Mouse (Mus musculus): ENCODE results near the gene Smg9.

Gene Smg9

DNA sequence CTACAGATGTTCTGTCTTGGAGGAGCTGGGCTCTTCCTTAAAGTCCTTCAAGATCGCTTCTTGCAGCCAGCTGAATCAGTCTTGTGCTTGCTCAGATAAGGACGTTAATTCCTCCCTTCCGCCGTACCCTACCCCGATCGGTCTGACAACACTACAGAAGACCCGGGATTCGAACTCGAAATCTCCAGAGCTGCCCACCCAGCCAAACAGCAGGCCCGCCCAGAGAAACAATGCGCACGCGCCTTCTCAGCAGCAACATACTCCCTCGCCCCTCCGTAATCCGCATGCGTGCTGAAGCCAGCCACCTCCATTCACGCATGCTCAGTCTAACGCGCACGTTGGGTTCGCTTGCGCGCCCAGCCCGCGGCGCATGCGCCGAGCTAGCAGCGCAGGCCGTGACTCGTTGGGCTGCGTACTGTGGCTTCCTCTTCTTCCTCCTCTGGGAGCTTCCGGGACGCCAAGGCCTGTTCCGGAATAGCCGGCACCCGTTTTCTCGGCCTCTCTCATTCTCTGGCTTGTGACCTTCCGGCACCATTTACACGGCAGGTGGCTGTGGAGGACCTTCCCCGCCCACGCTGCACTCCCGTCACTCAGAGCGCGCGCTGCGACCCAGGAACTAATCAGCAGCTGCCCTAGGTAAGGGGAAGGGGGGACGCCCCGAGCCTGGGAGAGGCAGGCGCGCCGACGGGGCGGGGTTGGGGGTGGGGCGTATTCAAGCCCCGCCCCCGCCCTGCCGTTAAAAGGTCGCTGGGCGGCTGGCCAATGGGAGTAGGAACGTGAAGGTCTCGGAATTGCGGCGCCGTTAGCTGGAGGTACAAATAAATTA lies at the start of gene Smg9:
Smg9 (plus strand) TSS at position 364 of the 826 bp plus-strand sequence.
- peak; percentile 96 to 98 for DNase-seq

DNA sequence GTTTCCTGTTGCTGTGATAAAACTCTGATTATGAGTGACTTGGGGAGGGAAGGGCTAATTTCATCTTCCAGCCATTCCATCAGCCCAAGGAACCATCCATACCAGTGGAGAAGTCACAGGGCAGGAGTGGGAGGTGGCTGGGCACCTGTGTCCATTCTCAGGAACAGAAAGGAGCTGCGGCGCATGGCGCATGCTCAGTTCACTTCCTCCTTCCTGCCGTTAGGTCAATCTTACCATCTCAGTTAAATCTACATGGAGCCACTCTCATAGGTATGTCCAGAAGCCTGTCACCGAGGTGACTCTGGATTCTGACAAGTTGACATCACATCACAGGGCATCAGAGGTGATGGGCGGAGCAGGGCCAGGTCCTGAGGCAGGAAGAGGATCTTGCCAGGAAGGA lies 43.8 kb upstream of the Smg9 start:
- no peak for DNase-seq

DNA sequence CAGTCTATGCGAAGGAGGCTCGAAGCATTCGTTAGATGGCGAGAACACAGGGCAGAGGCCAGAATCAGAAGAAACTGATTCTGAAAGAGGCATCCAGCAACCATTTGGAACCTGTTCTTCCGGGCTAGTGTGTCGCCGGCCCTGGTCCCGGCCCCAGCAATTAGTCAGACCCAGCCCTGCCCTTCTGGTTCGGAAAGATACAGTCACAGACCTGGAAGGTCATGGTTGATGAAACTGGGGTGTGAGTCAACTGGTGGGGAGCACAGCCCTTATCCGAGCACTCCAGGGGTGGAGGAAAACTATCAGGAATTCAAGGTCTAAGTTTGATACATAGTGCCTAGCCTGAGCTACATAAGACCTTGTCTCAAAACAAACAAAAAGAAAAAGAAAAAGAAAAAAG lies 43.3 kb upstream of the Smg9 start:
- no peak for DNase-seq

DNA sequence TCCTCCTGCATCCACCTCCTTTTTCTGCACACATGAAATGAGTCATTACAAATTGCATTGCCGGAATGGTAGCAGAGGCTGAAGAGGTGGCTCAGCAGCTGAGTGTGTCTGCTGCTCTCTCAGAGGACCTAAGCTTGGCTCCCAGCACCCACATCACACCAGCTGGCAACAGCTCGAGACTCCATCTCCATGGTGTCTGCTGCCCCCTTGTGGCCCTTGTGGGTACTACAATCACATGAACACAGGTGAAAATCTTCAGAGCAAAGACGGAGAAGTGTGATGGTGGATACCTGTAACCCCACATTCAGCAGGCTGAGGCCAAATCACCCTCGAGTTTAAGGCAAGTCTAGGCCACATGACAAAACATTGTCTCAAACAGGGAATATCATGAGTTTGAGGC lies 41.5 kb upstream of the Smg9 start:
- DNase-seq, result no peak

DNA sequence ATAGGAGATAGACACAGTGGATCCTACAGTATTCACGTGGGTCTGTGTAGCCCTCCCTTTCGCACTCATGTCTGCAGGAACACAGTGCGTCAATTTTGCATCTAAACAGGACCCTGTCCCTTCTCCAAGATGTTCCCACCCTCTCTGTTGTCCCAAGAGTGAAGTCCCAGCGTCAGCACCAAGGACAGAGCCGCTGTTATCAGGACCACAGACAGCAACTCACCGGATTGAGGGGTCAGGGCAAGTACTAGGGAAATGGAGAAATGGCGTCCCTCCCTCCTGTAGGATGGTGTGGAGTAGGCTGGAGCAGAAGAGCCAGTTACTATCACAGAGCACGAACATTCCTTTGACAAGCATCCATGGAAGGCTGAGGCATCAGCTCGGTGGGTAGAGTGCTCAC lies 40.1 kb upstream of the Smg9 start:
- no peak for DNase-seq

DNA sequence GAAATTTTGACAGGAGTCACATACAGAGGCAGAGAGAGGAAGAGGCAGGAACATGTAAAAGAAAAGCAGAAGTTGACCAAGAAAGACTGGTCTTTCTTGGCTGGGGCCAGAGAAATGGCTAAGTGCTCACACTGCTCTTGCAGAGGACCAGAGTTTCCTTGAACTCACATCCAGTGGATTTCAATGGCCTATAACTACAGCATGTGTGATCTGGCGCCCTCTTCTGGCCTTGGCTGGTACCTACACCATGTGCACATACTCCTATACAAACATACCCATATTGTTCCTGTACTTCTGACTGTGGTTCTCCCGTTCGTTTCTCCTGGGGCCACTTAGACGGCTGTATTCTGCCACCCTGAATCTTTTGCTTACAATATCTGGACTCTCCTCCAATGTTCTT lies 38.4 kb upstream of the Smg9 start:
- DNase-seq, result no peak

DNA sequence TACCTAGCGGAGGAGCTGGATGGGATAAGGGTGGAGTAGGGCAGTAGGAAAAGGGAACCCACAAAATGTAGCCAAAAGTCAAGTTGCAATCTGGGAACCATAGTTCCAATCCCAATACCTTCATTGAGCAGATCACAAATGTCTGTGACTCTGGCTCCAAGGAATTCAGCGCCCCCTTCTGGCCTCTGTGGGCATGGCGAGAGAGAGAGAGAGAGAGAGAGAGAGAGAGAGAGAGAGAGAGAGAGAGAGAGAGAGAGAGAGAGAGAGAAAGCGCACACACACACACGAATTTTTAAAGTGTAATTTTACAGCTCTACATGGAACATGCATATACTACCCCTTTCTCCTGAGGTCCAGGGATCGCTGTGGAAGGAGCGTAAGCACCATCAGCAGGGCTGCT lies 36.2 kb upstream of the Smg9 start:
- peak in 1 of 2 experiments; percentile 48 for DNase-seq

DNA sequence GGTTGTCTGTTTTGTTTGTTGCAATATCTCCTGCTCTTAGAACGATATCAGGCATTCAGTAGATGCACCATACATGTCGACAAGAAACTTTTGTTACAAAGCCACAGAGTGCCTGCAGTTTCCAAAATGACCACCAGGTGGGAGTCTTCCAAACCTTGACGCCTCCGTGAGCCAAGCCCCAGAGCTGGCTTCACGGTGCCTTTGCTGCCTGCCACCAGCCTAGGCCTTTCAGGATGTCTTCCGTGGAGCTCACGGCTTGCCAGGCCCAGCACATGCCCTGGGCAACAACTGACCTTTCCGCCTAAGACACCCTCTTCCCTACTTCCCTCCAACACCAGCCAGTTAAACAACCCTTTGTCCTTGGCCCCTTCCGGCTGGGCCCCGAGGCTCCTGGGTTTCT lies 34.6 kb upstream of the Smg9 start:
- peak; percentile 88 to 92 for DNase-seq

DNA sequence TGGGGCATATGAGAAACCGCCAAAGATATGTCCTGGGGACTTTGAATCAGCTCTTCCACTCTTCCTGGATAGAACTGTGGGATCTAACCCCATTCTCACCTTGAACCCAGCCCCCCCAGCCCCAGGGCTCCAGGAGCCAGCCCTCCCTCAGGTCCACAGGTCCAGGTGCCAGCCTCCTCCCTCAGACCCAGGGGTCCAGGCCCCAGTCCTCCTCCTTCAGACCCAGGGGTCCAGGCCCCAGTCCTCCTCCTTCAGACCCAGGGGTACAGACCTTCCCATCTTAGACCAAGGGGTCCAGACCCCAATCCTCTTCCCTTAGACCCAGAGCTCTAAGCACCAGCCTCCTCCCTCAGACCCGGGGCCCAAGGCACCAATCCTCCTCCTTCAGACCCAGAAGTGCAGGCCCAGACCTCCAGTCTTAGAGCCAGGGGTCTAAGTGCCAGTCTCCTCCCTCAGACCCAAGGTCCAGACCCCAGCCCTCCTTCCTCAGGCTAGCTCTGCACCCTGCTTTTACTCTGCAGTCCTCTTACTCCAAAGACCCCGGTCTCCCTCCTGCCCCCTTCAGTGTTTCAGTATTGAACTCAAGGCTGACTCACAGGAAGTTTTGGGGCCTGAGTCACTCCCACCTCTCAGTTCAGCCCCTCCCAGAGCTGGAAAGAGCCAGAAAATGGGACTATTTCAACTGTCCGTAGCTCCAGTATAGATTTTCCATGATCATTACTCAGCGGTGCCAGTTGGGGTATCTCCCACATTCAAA lies 34.0 kb upstream of the Smg9 start:
- no peak for DNase-seq

DNA sequence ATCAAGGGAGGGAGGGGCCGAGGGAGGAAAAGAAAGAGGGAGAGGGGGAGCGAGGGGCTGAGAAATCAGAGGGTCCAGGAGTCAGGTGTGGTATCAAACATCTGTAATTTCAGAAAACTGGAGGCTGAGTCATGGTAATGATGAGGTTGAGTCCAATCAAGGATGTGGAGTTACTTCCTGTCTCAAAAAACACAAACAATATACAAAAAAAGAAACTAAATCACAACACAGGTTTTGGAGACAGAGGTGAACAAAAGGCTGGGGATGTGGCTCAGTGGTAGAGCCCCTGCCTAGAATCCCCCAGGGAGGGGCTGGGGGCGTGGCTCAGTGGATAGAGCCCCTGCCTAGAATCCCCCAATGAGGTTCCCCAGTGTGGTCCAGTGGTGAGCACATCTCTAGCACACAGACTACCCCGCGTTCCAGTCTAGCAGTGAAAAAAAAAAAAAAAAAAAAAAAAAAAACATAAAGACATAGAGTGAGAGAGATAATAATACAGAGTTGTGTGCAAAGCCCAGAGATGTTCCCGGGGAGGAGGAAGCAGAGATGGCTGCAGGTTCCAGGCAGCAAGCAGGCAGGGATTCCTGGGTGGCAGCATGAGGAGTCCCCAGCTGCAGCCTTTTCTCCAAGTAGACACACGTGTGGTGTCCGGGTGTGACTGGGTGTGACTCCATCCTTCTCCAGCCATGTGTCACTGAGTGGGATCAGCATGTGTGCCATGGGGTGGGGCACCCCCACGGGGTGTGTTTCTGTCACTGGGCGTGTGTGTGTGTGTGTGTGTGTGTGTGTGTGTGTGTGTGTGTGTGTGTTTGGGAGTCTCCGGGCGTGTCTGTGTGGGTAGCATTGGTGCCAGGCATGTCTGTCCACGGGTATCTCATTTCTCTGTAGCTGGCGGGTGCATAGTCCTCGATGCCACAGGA lies 32.4 kb upstream of the Smg9 start:
- no peak for DNase-seq

DNA sequence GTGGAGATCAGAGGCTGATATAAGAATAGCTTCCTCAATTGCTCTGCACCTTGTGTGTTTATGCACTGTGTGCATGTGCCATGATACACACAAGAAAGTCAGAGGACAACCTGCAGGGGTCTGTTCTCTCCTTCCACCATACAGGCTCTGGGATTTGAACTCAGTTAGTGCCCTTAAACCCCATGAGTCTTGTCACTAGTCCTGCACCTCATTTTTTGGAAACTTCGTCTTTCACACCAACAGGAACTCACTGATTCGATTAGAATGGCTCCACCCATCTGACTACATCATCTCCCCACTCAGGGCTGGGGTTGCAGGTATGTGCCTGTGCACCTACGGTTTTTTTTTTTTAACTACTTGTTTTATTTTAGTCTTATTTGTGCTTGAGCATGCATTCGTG lies 31.2 kb upstream of the Smg9 start:
- DNase-seq, result no peak

DNA sequence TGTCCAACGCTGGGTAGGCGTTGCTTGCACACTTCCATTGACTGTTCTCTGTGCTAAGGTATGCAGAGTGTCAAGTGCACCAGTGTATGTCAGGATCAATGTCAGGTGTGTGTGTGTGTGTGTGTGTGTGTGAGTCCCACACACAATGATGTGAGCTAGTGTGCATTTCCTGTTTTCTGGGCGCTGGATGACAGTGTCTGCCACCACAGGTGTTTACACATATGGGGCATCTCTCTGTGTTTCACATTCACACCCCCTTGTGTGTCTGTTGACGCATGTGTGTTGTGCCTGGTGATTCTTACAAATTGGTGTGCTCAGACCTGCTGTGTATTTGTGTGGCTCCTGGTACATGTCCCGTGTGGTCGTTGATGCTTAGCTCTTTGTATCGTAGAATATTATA lies 30.5 kb upstream of the Smg9 start:
- DNase-seq, result no peak

DNA sequence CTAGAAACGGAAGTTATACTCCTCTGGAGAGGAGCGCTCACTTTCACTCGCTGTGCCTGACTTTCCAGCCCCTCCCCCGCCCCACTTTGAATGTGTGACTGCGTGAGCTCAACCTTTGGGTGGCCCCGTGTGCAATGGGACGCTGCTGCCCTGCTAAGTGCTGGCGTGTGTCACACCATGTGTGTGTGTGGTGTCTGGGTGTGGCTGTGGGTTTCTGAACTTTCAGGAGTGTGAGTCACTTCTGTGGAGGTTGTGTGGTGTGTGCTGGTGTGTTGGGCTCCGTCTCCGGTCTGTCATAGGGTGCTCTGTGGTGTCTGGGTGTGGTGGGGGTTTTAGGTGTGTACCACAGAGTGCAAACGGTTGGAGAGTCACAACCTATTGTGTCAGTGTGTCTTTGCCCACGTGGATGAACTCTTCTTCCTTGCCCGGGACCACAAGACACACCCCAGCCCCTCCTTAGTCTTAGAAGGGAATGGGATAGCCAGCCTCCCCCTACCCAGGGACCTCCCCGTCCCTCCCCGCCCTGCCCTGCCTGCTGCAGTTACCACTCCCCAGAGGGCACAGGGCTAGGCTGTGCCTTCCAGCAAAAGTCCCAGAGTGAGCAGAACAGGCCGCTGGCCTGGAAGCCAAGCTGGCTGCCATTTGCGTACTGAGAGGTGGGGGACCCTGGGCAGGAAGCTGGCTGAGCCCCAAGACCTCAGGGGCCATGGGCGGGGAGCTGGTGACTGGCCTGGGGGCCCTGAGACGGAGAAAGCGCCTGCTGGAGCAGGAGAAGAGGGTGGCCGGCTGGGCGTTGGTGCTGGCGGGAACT lies 29.5 kb upstream of the Smg9 start, which contains the start of gene Kcnn4:
Kcnn4 (plus strand) TSS at position 533 of the 811 bp plus-strand sequence.
- no peak for DNase-seq

DNA sequence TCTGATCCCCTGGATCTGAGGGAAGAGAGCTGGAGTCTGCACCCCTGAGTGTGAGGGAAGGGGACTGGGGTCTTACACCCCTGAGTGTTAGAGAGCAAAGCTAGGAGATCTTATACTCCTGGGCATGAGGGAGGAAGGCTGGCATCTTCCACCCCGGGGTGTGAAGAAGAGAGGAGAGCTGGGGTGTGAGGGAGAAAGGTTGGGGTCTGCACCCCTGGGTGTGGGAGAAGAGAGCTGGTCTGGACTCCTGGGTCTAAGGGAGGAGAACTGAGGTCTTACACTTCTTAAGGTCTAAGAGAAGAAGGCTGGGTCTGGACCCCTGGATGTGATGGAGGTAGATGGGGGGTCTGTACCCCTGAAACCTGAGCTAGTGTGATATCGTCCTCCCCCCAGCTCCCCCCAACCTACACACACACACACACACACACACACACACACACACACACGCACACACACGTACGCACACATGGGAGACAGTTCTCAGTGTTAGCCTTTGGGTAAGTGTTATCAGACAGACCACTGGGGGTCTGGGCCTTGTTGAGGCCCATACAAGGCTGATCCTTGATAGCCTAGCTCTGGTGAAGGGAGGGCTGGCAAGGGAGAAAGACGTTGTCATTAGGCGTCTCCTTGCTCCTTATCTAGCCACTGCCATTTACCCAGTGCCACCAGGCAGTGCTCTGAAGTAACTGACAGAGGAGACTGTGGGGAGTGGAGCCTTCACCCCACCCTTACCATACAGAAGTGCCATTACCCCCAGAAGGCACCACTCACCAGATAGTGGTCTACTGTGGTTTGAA lies 28.2 kb upstream of the Smg9 start:
- DNase-seq, result no peak

DNA sequence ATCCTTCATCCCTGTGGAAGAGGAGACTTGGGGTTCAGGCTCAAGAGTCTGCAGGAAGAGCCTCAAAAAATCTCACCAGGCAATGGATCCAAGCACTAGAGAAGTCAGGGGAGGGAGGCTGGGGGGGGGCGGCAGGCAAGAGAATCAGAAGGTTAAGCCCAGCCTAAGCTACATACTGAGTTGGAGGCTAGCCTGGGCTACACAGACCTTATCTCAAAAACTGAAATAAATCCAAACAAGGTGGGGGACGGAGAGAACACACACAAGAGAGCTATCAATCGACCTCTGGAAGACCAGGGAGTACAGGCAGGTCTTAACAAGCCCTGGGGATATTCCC lies 27.6 kb upstream of the Smg9 start:
- DNase-seq, result no peak

DNA sequence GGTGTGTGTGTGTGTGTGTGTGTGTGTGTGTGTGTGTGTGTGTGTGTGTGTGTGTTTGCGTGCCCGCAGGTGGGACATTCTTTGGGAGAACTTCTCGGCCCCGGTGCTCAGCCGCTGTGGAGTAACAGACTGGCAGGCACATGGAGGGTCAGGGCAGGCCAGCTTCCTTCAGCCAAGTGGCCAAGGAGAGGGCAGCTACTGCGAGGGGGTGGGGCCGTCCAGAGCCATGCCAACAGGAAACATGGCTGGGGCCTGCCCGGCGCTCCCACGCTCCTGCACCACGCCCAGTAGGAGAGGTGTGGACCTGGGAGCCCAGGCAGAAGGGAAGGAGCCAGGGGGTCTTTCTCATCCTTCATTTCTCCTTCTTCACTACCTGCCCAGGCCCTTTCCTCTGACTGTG lies 27.1 kb upstream of the Smg9 start:
- no peak for DNase-seq

DNA sequence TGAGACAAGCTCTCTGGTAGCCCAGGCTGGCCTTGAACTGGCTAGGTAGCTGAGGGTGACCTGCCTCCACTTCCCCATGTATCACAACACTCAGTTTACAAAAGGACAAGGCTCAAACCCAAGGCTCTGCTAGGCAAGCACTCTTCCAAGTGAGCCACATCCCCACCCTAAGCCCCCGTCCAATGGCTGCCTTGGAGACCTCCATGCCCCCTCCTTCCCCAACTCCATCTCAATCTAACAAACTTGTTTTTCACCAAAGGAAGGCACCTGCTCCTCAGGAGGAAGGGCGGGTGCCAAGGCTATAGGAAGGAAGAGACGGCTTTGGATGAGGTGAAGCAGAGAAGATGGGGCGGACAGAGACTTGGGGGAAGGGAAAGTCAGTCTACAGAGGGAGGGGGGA lies 26.6 kb upstream of the Smg9 start:
- no peak for DNase-seq

DNA sequence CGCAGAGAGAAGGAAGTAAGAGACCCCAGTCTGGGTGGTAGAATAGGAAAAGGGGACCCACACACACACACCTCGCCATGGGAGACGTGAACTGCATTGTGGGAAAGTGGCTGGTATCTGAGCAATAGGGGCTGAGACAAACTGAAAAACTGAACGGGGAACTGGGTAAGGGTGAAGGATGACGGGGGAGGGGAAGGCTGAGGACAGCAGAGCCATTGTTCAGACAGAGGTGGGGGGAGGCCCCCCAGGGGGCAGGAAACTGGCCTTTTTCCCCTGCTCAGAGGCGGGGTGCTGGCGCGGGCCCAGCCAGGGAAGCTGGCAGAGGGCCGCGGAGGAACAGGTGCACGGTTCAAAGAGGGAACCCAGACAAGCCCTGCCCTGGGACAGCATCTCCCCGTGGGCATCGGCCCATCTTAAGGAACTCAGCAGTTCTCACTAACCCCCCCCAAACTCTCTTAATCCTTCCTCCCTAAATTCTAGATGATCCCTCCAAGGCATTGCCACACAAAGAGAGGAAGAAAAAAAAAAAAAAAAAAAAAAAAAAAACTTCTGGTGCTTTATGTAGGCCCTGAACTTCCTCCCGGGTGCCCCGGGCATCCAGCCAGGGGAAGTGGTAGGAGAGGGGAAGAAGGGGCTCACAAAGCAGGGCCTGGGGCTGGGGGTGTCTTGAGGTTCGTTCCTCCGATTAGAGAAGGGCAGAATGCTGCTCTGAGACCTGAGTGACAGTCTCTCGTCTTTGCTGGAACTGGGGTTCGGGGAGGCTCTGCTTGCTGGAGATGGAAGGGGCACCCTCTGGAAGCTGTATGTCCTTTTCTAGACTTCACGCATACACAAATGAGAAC lies 25.7 kb upstream of the Smg9 start:
- DNase-seq, result peak; percentile 60 to 75

DNA sequence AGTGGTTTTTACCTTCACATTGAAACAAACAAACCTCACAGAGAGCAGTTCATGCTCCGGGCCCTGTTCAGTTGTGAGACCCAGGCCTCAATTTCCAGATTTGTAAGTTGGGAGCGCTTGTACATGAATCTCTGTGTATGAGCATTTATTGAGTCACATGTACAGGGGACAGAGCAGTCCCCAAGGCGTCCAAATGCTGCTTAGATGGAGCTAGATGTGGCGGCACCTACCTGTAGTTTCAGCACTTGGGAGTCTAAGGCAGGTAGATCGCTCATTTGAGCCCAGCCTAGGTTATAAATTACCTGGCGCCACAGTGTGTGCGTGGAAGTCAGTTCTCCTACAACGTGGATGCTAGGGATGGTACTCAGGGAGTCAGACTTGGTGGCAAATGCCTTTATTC lies 23.0 kb upstream of the Smg9 start:
- no peak for DNase-seq

DNA sequence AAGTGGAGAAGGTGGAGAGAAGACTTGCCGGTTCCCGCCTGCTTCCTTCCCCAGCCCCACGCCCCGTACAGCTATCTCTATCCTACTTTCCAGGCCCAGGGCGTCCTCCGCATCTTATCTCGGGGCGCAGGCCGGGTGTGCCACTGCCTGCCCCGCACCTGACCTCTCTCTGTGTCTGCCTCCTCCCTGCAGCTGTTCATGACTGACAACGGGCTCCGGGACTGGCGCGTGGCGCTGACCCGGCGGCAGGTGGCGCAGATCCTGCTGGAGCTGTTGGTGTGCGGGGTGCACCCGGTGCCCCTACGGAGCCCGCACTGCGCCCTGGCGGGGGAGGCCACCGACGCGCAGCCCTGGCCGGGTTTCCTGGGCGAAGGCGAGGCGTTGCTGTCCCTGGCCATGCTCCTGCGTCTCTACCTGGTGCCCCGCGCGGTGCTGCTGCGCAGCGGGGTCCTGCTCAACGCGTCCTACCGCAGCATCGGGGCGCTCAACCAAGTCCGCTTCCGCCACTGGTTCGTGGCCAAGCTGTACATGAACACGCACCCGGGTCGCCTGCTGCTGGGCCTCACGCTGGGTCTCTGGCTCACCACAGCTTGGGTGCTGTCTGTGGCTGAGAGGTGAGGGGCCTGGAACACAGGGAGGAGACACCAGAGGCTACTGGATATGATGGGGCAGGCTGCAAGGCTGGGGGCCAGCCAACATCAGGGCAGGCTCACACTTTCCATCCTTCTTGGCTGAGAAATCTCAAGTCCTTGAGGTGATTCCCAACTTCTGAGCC lies 22.1 kb upstream of the Smg9 start:
- peak; percentile 60 to 72 for DNase-seq

All from cerebellum, postnatal 25 days (tissue).